Mouse (Mus musculus) R1 (cell line): ENCODE results near the gene Mrgprb1.

Experiments used
- DNase-seq: peaks from one replicate; pipeline ENCODE4 v3.0.0-alpha.2; 2018; ENCODE audit warnings: low read depth, low spot score

Gene Mrgprb1

DNA sequence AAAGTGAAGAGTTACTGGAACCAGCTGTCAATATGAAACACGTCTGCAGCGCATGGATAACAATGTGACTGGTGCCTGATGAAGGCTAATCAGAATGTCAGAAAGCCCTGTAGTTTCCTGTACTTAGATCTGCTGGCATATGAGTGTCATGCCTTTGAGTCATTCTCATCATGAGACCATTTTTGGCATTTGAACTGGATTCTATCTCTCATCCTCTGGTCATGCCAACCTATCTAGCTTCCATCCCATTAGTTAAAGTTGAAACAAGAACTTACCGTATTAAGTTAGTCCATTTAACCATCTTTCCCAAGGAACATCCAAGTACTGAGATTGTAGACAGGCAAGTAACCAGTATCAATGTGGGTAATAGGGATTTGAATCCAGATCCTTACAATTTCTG, at the start of gene Mrgprb1:
Gene Mrgprb1, minus strand, starts transcription at position 101 of the 400 bp plus-strand sequence.
- no peak for DNase-seq

DNA sequence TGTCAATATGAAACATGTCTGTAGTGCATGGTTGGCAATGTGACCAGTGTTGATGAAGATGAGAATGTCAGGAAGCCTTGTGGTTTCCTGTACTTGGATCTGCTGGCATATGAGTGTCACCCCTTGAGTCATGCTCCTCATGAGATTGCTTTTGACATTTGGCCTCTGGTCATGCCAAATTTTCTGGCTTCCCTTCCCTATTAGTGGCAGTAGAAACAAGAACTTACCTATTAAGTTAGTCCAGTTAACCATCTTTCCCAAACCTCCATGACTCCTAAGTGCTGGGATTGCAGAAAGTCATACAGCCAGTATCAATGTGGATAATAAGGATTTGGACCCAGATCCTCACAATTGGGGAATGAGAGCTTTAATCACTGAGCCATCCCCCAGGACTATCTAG, 43.1 kb upstream of the Mrgprb1 start, which contains the start of gene Mrgprx2:
Gene Mrgprx2, minus strand, starts transcription at position 101 of the 400 bp plus-strand sequence.
- DNase-seq = no peak

DNA sequence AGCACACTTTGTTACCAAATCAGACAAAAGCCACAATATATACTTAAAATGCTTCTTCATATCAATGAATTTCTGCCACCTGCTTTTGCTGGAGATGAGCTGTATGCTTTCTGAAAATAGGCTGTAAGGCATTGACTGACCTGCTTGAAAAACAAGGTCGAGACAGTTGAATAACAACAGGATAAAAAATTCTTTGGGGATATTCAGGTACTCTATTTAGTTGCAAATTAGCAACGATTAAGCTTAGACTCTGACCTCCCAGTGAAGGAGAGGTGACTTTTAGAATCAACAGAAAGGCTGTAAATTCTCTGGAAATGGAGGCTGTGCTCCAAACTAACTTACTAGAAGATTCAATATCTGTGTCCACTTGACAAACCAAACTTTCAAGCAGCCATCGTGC, 19.6 kb downstream of the Mrgprb1 start:
- peak; percentile 62 for DNase-seq

DNA sequence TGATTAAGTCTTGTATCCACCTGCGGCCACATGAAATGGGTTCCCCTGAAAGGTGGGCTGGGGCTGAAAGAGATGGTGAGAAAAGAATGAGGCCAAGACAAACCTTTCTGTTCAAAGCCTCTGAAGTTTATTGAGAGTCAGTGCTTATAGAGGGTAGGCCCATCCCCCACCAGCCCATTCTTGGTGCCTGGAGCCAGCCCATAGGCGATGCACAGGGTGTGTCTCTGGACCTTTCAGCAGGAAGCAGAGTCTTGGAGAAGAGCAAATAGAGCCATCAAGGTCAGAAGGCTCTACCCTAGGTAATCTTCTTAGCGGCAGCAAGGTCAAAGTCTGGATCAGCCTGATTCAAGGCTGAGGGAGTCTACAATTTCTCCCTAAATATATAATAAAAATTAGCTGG, 20.2 kb downstream of the Mrgprb1 start:
- DNase-seq = peak; percentile 79
